Comparison of ENCODE assay signal across 9 mouse cellular contexts in genomic region chr6:108305171-108305779, GRCm38 (mm10).
A peak's percentile ranks its signal among the peaks of the same experiment; 100 is the strongest.
DNase-seq lines count a peak whose midpoint lies in the region; ATAC-seq and TF ChIP-seq lines count a peak whose summit lies in the region.
"Had no signal": no experiment of that assay in that cellular context is flagged by ENCODE, and none has a peak within 500 bp of the region (broad histone marks: within the 10 kb centered on the region; RNA-seq: fewer than 3 reads in every experiment).

No protein-coding gene starts in this region.

- DNase-seq in heart, adult 2 months: peak in 1 of 2 experiments; percentile 38
- DNase-seq in heart, postnatal 36 days: no peak
- peak; percentile 68 for DNase-seq in brain, adult 2 months (ENCODE audit: low read depth, low spot score)
- DNase-seq in forebrain, embryonic 11.5 days (ENCODE audit: low spot score): no peak
- DNase-seq in forebrain, embryonic 10.5 days (ENCODE audit: extremely low spot score, low spot score): no peak

- no peaks in the 10 kb centered on the region for H3K9me3 ChIP-seq in heart, embryonic 12.5 days (replicated peaks)
- H3K9me3 ChIP-seq in liver, embryonic 12.5 days (replicated peaks): no peaks in the 10 kb centered on the region
- H3K9me3 ChIP-seq in forebrain, embryonic 11.5 days (ENCODE audit: control insufficient read depth, low read length): no peaks in the 10 kb centered on the region
- no peaks in the 10 kb centered on the region for H3K9me3 ChIP-seq in forebrain, embryonic 10.5 days
- H3K9me3 ChIP-seq: G1E had no signal

- intact Hi-C loops in heart, adult 2 months (cut with DNase I): loop anchor here (5.0 kb wide), 1 partner anchor 118 kb away; the partner anchor contains the start of gene Sumf1
- intact Hi-C loops in heart, postnatal 36 days (cut with DNase I): no loop called here

- H3K4me2 ChIP-seq in heart, embryonic 12.5 days: peak overlapping the region; percentile 48
- peak overlapping the region; percentile 29 for H3K4me2 ChIP-seq in liver, embryonic 12.5 days
- no peak overlapping the region for H3K4me2 ChIP-seq in forebrain, embryonic 11.5 days (ENCODE audit: low read depth, low read length, severe bottlenecking)

- H3K27me3 ChIP-seq in heart, adult 2 months (ENCODE audit: control insufficient read depth, insufficient read depth, low read length): no peaks in the 10 kb centered on the region
- no peaks in the 10 kb centered on the region for H3K27me3 ChIP-seq in heart, embryonic 12.5 days (replicated peaks)
- H3K27me3 ChIP-seq in liver, embryonic 12.5 days (replicated peaks): no peaks in the 10 kb centered on the region
- H3K27me3 ChIP-seq in forebrain, embryonic 11.5 days (ENCODE audit: control insufficient read depth, insufficient read depth, low read length): no peaks in the 10 kb centered on the region
- H3K27me3 ChIP-seq in forebrain, embryonic 10.5 days (ENCODE audit: poor library complexity, severe bottlenecking): no peaks in the 10 kb centered on the region

- WGBS in heart, adult 2 months: 21% methylated on average over 12 of the region's 12 CpGs
- WGBS in heart, embryonic 12.5 days: 19% methylated on average over 12 of the region's 12 CpGs
- 48% methylated on average over 12 of the region's 12 CpGs for WGBS in liver, embryonic 12.5 days (ENCODE audit: insufficient replicate concordance)
- 75% methylated on average over 12 of the region's 12 CpGs for WGBS in forebrain, embryonic 11.5 days
- WGBS in forebrain, embryonic 10.5 days: 68% methylated on average over 12 of the region's 12 CpGs

- peaks cover 2% of the 10 kb centered on the region; the same call in 1 of the 2 replicates for H3K79me2 ChIP-seq in heart, adult 2 months (replicated peaks; ENCODE audit: control insufficient read depth, insufficient read depth, low read length)

- no peak for TF ChIP-seq CTCF in heart, adult 2 months (IDR thresholded peaks at IDR 0.05)

- no peak overlapping the region for H3K9ac ChIP-seq in heart, adult 2 months (ENCODE audit: low read depth, low read length)
- H3K9ac ChIP-seq in heart, embryonic 12.5 days: peak overlapping the region; percentile 37; the same call in 1 of the 2 replicates
- H3K9ac ChIP-seq in liver, embryonic 12.5 days: no peak overlapping the region
- H3K9ac ChIP-seq in forebrain, embryonic 11.5 days (ENCODE audit: low read length): no peak overlapping the region

- no peak for TF ChIP-seq EP300 in heart, adult 2 months (IDR thresholded peaks at IDR 0.05; ENCODE audit: insufficient read depth, low read depth, low read length)

- peak overlapping the region; percentile 1; the same call in 1 of the 2 replicates for H3K4me3 ChIP-seq in heart, adult 2 months
- no peak overlapping the region for H3K4me3 ChIP-seq in heart, embryonic 12.5 days
- H3K4me3 ChIP-seq in liver, embryonic 12.5 days: no peak overlapping the region
- H3K4me3 ChIP-seq in forebrain, embryonic 11.5 days (ENCODE audit: low read depth, low read length): no peak overlapping the region
- H3K4me3 ChIP-seq in forebrain, embryonic 10.5 days: no peak overlapping the region

- peak overlapping the region; percentile 80 for H3K27ac ChIP-seq in heart, adult 2 months
- peak overlapping the region; percentile 66 for H3K27ac ChIP-seq in heart, embryonic 12.5 days (ENCODE audit: poor library complexity, severe bottlenecking)
- peak overlapping the region; percentile 56; the same call in 1 of the 2 replicates for H3K27ac ChIP-seq in liver, embryonic 12.5 days
- no peak overlapping the region for H3K27ac ChIP-seq in forebrain, embryonic 11.5 days (ENCODE audit: low read depth, low read length)
- no peak overlapping the region for H3K27ac ChIP-seq in forebrain, embryonic 10.5 days

- no peak for TF ChIP-seq POLR2A in heart, adult 2 months (IDR thresholded peaks at IDR 0.05; ENCODE audit: insufficient read depth, low read depth, low read length)

- H3K4me1 ChIP-seq in heart, adult 2 months (ENCODE audit: control insufficient read depth, insufficient read depth, low read length): peaks cover 14% of the 10 kb centered on the region
- H3K4me1 ChIP-seq in heart, embryonic 12.5 days (replicated peaks): peaks cover 53% of the 10 kb centered on the region
- H3K4me1 ChIP-seq in liver, embryonic 12.5 days: peaks cover 36% of the 10 kb centered on the region
- no peaks in the 10 kb centered on the region for H3K4me1 ChIP-seq in forebrain, embryonic 11.5 days (replicated peaks; ENCODE audit: control insufficient read depth, insufficient read depth, low read length)
- peaks cover 32% of the 10 kb centered on the region for H3K4me1 ChIP-seq in forebrain, embryonic 10.5 days

- peak; percentile 51 for ATAC-seq in heart, embryonic 12.5 days (ENCODE audit: insufficient number of reproducible peaks, low FRiP score)
- peak; percentile 40; the same call in 1 of the 2 replicates for ATAC-seq in liver, embryonic 12.5 days
- ATAC-seq in megakaryocyte-erythroid progenitor cell, adult 5-6 weeks (replicated peaks; ENCODE audit: low FRiP score, low TSS enrichment, poor library complexity, severe bottlenecking): no peak
- no peak for ATAC-seq in forebrain, embryonic 11.5 days (replicated peaks; ENCODE audit: low FRiP score)

- H3K36me3 ChIP-seq in heart, adult 2 months (ENCODE audit: control insufficient read depth, insufficient read depth, low read length): peaks cover 3% of the 10 kb centered on the region; the same call in 1 of the 2 replicates
- no peaks in the 10 kb centered on the region for H3K36me3 ChIP-seq in heart, embryonic 12.5 days
- H3K36me3 ChIP-seq in liver, embryonic 12.5 days: no peaks in the 10 kb centered on the region
- no peaks in the 10 kb centered on the region for H3K36me3 ChIP-seq in forebrain, embryonic 11.5 days (ENCODE audit: control insufficient read depth, insufficient read depth, low read length)
- H3K36me3 ChIP-seq in forebrain, embryonic 10.5 days (replicated peaks): no peaks in the 10 kb centered on the region

Comparison
In these comparisons a context has a peak if more than half of its experiments do, and no peak if none do; other contexts are left out.
1. H3K27ac ChIP-seq: peak in heart, adult 2 months (single experiment), heart, embryonic 12.5 days (single experiment) and liver, embryonic 12.5 days (single experiment); none in forebrain, embryonic 11.5 days (single experiment) and forebrain, embryonic 10.5 days (single experiment).
2. ATAC-seq: peak in heart, embryonic 12.5 days (single experiment) and liver, embryonic 12.5 days (single experiment); none in megakaryocyte-erythroid progenitor cell, adult 5-6 weeks (single experiment) and forebrain, embryonic 11.5 days (single experiment).